Mouse (Mus musculus) kidney, adult 2 months (tissue): ENCODE data around the gene Ncdn.

Source experiments
- CTCF ChIP-seq: fragments of 200-500 bp; conservative IDR thresholded peaks from 2 replicates; pipeline ENCODE4 v1.5.1; 2011; ENCODE audit warnings: low read depth, mild to moderate bottlenecking, control low read depth, low read length, moderate library complexity, mixed read lengths; ENCODE audit not compliant: insufficient read depth, insufficient read length
- POLR2A ChIP-seq: fragments of 200-500 bp; IDR thresholded peaks from one replicate; pipeline ENCODE4 v1.6.1; 2011; ENCODE audit warnings: low read depth, low read length, control low read depth

GRCm38 (mm10) chr4:126739966-126740676, 13.1 kb downstream of the Ncdn start:
- TF ChIP-seq CTCF (peak; percentile 34), POLR2A (no peak)
